9 mouse cellular contexts compared by ENCODE assay signal in the genomic region with DNA sequence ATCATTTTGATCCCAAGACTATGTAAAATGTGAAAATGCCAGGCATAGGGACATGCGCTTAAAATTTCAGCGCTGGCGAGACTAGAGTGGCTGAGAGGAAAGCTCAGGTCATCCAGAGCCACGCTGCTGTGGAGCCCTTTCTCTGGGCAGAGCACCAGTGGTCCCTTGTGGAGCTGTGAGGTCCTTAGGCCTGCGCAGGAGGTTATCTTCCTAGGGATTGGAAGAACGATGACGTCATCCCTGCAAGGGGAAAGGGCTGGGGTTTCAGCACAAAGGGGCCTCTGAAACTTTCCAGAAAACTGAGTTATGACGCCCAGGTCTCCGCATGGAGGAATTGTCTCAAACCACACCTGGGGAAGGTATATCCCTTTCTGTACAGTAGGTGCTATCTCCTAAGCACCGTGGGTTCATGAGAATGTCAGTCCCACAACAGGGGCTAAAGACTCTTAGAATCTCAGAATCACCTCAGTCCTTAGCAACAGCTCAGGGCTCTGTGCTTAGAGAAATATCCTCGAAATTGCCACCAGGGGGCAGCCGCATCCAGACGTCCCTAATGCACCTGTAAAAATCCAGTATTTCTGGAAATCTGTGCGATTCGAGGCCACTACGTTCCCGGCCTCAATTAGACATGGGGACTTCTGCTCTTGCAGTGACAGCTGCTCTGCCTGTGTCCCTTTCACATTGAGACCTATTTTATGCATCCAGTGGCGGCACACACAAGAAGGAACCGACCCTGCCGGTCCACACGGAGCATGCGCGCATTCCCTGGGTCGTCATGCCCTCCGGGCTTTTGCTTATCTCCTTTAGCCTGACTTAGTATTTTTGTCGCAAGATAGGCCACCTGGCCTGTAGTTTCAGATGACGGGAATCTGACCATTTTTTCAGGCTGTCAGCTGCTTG. TPM values are rescaled to one million over a fixed set of nuclear protein-coding genes. Genes with fewer than 3 reads are reported as not detected.
DNase-seq lines count a peak whose midpoint lies in the region; ATAC-seq and TF ChIP-seq lines count a peak whose summit lies in the region.
"Had no signal": no experiment of that assay in that cellular context is flagged by ENCODE, and none has a peak within 500 bp of the region (broad histone marks: within the 10 kb centered on the region; RNA-seq: fewer than 3 reads in every experiment).

No protein-coding gene starts in this region.

- 15% methylated on average over 27 of the region's 27 CpGs for WGBS in heart, embryonic 15.5 days
- WGBS in liver, embryonic 16.5 days (ENCODE audit: insufficient replicate concordance): 23% methylated on average over 27 of the region's 27 CpGs
- 30% methylated on average over 27 of the region's 27 CpGs for WGBS in neural tube, embryonic 13.5 days

- H3K4me1 ChIP-seq in CH12.LX (ENCODE audit: control insufficient read depth in 1 of 2, insufficient read depth in 2 of 2): peaks cover 7 to 8% of the 10 kb centered on the region in 2 experiments; a peak in 3 of 4 replicates
- H3K4me1 ChIP-seq in embryonic fibroblast, embryonic 13.5 days (ENCODE audit: control insufficient read depth, insufficient read depth, low read length): peaks cover 3% of the 10 kb centered on the region
- peaks cover 32% of the 10 kb centered on the region for H3K4me1 ChIP-seq in heart, embryonic 15.5 days (replicated peaks)
- peaks cover 17% of the 10 kb centered on the region for H3K4me1 ChIP-seq in liver, embryonic 16.5 days (ENCODE audit: control insufficient read depth, low read depth, low read length)
- H3K4me1 ChIP-seq in neural tube, embryonic 13.5 days (replicated peaks): peaks cover 7% of the 10 kb centered on the region; the same call in 1 of the 2 replicates
- peaks cover 9% of the 10 kb centered on the region for H3K4me1 ChIP-seq in testis, adult 2 months (ENCODE audit: control insufficient read depth, insufficient read depth, low read length)

- in situ Hi-C loops in CH12.LX (cut with MboI; ENCODE audit: low pct_ligation_motif_present, low pct_unique_long_range_greater_than_20kb, low sequenced_read_pairs): no loop called here

- ATAC-seq in heart, embryonic 15.5 days (replicated peaks; ENCODE audit: insufficient number of reproducible peaks, insufficient read depth, low FRiP score, low read depth): peak; percentile 58
- peak; percentile 76 for ATAC-seq in liver, embryonic 16.5 days (ENCODE audit: low read depth)
- peak; percentile 63 for ATAC-seq in neural tube, embryonic 13.5 days (ENCODE audit: low read depth)

- peak; percentile 76 for DNase-seq in CH12.LX (ENCODE audit: extremely low read depth)
- peak; percentile 89 for DNase-seq in brain, embryonic 14.5 days (ENCODE audit: low read depth)
- peak; percentile 73 to 75 for DNase-seq in kidney, postnatal 25 days

- TF ChIP-seq POLR2A in CH12.LX (IDR thresholded peaks at IDR 0.05; ENCODE audit: low read depth, low read length): no peak
- no peak for TF ChIP-seq POLR2A in brain, embryonic 14.5 days (IDR thresholded peaks at IDR 0.05; ENCODE audit: borderline replicate concordance, extremely low read depth, insufficient read depth, insufficient read length, poor library complexity, severe bottlenecking)
- no peak for TF ChIP-seq POLR2A in embryonic fibroblast, embryonic 13.5 days (IDR thresholded peaks at IDR 0.05; ENCODE audit: low read depth, low read length)
- no peak for TF ChIP-seq POLR2A in testis, adult 2 months (IDR thresholded peaks at IDR 0.05; ENCODE audit: control insufficient read depth, low read depth, low read length)

- peak; percentile 90 for TF ChIP-seq RAD21 in CH12.LX (IDR thresholded peaks at IDR 0.05; ENCODE audit: low read depth, low read length)

- peak overlapping the region; percentile 62 for H3K4me2 ChIP-seq in CH12.LX (ENCODE audit: insufficient read depth, low read depth, poor library complexity, severe bottlenecking)
- H3K4me2 ChIP-seq in heart, embryonic 15.5 days: peak overlapping the region; percentile 61
- peak overlapping the region; percentile 70 for H3K4me2 ChIP-seq in liver, embryonic 16.5 days (ENCODE audit: low read depth, low read length)
- H3K4me2 ChIP-seq in neural tube, embryonic 13.5 days: peak overlapping the region; percentile 54

- H3K9ac ChIP-seq in CH12.LX (ENCODE audit: insufficient read depth, low read depth): no peak overlapping the region
- H3K9ac ChIP-seq in heart, embryonic 15.5 days: peak overlapping the region; percentile 36
- H3K9ac ChIP-seq in liver, embryonic 16.5 days (ENCODE audit: low read depth, low read length): no peak overlapping the region
- peak overlapping the region; percentile 56 for H3K9ac ChIP-seq in neural tube, embryonic 13.5 days

- dilution Hi-C loops in CH12.LX (cut with MboI; ENCODE audit: extremely low pct_ligation_motif_present, extremely low pct_unique_long_range_greater_than_20kb, low sequenced_read_pairs): no loop called here

- no peaks in the 10 kb centered on the region for H3K79me2 ChIP-seq in CH12.LX (replicated peaks; ENCODE audit: control insufficient read depth, extremely low read depth, insufficient read depth, poor library complexity, severe bottlenecking)

- H3K4me3 ChIP-seq in CH12.LX (replicated peaks in 1 of 3; ENCODE audit: low read depth in 2 of 3, low read length in 2 of 3, poor library complexity in 1 of 3): peak overlapping the region in 1 of 3 experiments; percentile 7
- H3K4me3 ChIP-seq in embryonic fibroblast, embryonic 13.5 days (ENCODE audit: insufficient read depth, low read length): peak overlapping the region; percentile 32; the same call in 1 of the 2 replicates
- peak overlapping the region; percentile 38 for H3K4me3 ChIP-seq in heart, embryonic 15.5 days
- H3K4me3 ChIP-seq in liver, embryonic 16.5 days (ENCODE audit: low read depth, low read length): peak overlapping the region; percentile 45
- peak overlapping the region; percentile 33 for H3K4me3 ChIP-seq in neural tube, embryonic 13.5 days
- H3K4me3 ChIP-seq in testis, adult 2 months (ENCODE audit: control insufficient read depth, low read depth, low read length): peak overlapping the region; percentile 70

- TF ChIP-seq EP300 in CH12.LX (IDR thresholded peaks at IDR 0.05; ENCODE audit: low read length): no peak

- peaks cover 1% of the 10 kb centered on the region for H3K27me3 ChIP-seq in CH12.LX (replicated peaks)
- no peaks in the 10 kb centered on the region for H3K27me3 ChIP-seq in heart, embryonic 15.5 days
- H3K27me3 ChIP-seq in liver, embryonic 16.5 days (ENCODE audit: control insufficient read depth, insufficient read depth, low read depth, low read length): no peaks in the 10 kb centered on the region
- H3K27me3 ChIP-seq in neural tube, embryonic 13.5 days: no peaks in the 10 kb centered on the region
- no peaks in the 10 kb centered on the region for H3K27me3 ChIP-seq in testis, adult 2 months (ENCODE audit: control insufficient read depth, insufficient read depth, low read length)

- TF ChIP-seq CTCF in CH12.LX (conservative IDR thresholded peaks at IDR 0.05 in 1 of 2, IDR thresholded peaks at IDR 0.05 in 1 of 2; ENCODE audit: low read depth in 2 of 2, low read length in 2 of 2): peak; percentile 85 to 95
- peak; percentile 87 for TF ChIP-seq CTCF in brain, embryonic 14.5 days (IDR thresholded peaks at IDR 0.05; ENCODE audit: borderline replicate concordance, extremely low read depth, insufficient read depth, insufficient read length)
- 0 out of 2 replicates have a peak, but pooled peaks have one; percentile 21 for TF ChIP-seq CTCF in embryonic fibroblast, embryonic 13.5 days (IDR thresholded peaks at IDR 0.05; ENCODE audit: borderline replicate concordance, insufficient read depth, low read length)
- peak; percentile 59; the same call in 1 of the 2 replicates for TF ChIP-seq CTCF in testis, adult 2 months (IDR thresholded peaks at IDR 0.05; ENCODE audit: control insufficient read depth, insufficient read depth, insufficient replicate concordance, low read depth, low read length)

- no peak overlapping the region for H3K27ac ChIP-seq in CH12.LX (ENCODE audit: insufficient read depth, low read depth)
- no peak overlapping the region for H3K27ac ChIP-seq in embryonic fibroblast, embryonic 13.5 days (ENCODE audit: insufficient read depth, low read length)
- peak overlapping the region; percentile 87 for H3K27ac ChIP-seq in heart, embryonic 15.5 days
- H3K27ac ChIP-seq in liver, embryonic 16.5 days (ENCODE audit: low read length): no peak overlapping the region
- H3K27ac ChIP-seq in neural tube, embryonic 13.5 days (replicated peaks): no peak overlapping the region
- no peak overlapping the region for H3K27ac ChIP-seq in testis, adult 2 months (ENCODE audit: control insufficient read depth, insufficient read depth, low read depth, low read length)

- no peaks in the 10 kb centered on the region for H3K36me3 ChIP-seq in CH12.LX (replicated peaks in 1 of 2; ENCODE audit: control insufficient read depth in 1 of 2, insufficient read depth in 1 of 2, low read length in 1 of 2)
- H3K36me3 ChIP-seq in heart, embryonic 15.5 days: no peaks in the 10 kb centered on the region
- H3K36me3 ChIP-seq in liver, embryonic 16.5 days (ENCODE audit: control insufficient read depth, insufficient read depth): no peaks in the 10 kb centered on the region
- H3K36me3 ChIP-seq in neural tube, embryonic 13.5 days: no peaks in the 10 kb centered on the region
- no peaks in the 10 kb centered on the region for H3K36me3 ChIP-seq in testis, adult 2 months (ENCODE audit: control insufficient read depth, insufficient read depth, low read length)

- no peaks in the 10 kb centered on the region for H3K9me3 ChIP-seq in CH12.LX (replicated peaks; ENCODE audit: low read length)
- H3K9me3 ChIP-seq in heart, embryonic 15.5 days (replicated peaks): no peaks in the 10 kb centered on the region
- H3K9me3 ChIP-seq in liver, embryonic 16.5 days (replicated peaks; ENCODE audit: control insufficient read depth, low read length): no peaks in the 10 kb centered on the region
- H3K9me3 ChIP-seq in neural tube, embryonic 13.5 days: no peaks in the 10 kb centered on the region

RNA-seq across cellular contexts. Expression of gene Kcne1, which starts 18.4 kb away (rescaled TPM):
- total RNA-seq in CH12.LX (2012; rRNA removed) (not detected in 2 replicates), CH12.LX (2014; rRNA removed) (0.48 TPM in 1 of 2 replicates, not detected in the other)
- 0.26 TPM in 1 of 2 replicates, not detected in the other for polyA plus RNA-seq in CH12.LX (2012; ENCODE audit: insufficient read length, low read depth)
- polyA plus RNA-seq in brain, embryonic 14.5 days (2012; rRNA removed): 0.05 and 0.33 TPM in 2 replicates
- not detected in 2 replicates for polyA plus RNA-seq in embryonic fibroblast, embryonic 13.5 days (2011; ENCODE audit: insufficient read length, low read depth, missing spikeins)
- 120 and 162 TPM in 2 replicates for polyA plus RNA-seq in heart, embryonic 15.5 days (2015; fragmentation: Nextera tagmentation; extraction: Ambion mirVana)
- polyA plus RNA-seq in liver, embryonic 16.5 days (2015; fragmentation: Nextera tagmentation; extraction: Ambion mirVana): not detected in 2 replicates
- 0.18 TPM in 1 of 2 replicates, not detected in the other for polyA plus RNA-seq in neural tube, embryonic 13.5 days (2015; fragmentation: Nextera tagmentation; extraction: Ambion mirVana)
- polyA plus RNA-seq in testis, adult 2 months (2012; rRNA removed): 0.32 and 0.49 TPM in 2 replicates

RNA-seq across cellular contexts. Expression of gene Fam243, which starts 19.6 kb away (rescaled TPM):
- total RNA-seq in CH12.LX (2012; rRNA removed) (not detected in 2 replicates), CH12.LX (2014; rRNA removed) (not detected in 2 replicates)
- polyA plus RNA-seq in CH12.LX (2012; ENCODE audit: insufficient read length, low read depth): not detected in 2 replicates
- 0.08 and 0.25 TPM in 2 replicates for polyA plus RNA-seq in brain, embryonic 14.5 days (2012; rRNA removed)
- polyA plus RNA-seq in embryonic fibroblast, embryonic 13.5 days (2011; ENCODE audit: insufficient read length, low read depth, missing spikeins): not detected in 2 replicates
- polyA plus RNA-seq in heart, embryonic 15.5 days (2015; fragmentation: Nextera tagmentation; extraction: Ambion mirVana): not detected in 2 replicates
- not detected in 2 replicates for polyA plus RNA-seq in liver, embryonic 16.5 days (2015; fragmentation: Nextera tagmentation; extraction: Ambion mirVana)
- not detected in 2 replicates for polyA plus RNA-seq in neural tube, embryonic 13.5 days (2015; fragmentation: Nextera tagmentation; extraction: Ambion mirVana)
- 102 and 108 TPM in 2 replicates for polyA plus RNA-seq in testis, adult 2 months (2012; rRNA removed)
- total RNA-seq: left cerebral cortex, adult 8-10 months had no signal

RNA-seq across cellular contexts. Expression of gene Smim11, which starts 39.8 kb away (rescaled TPM):
- 85.8 and 121 TPM in 2 replicates for total RNA-seq in CH12.LX (2012; rRNA removed)
- 93.0 and 97.4 TPM in 2 replicates for total RNA-seq in CH12.LX (2014; rRNA removed)
- 125 and 127 TPM in 2 replicates for polyA plus RNA-seq in CH12.LX (2012; ENCODE audit: insufficient read length, low read depth)
- 32.6 and 45.5 TPM in 2 replicates for polyA plus RNA-seq in brain, embryonic 14.5 days (2012; rRNA removed)
- polyA plus RNA-seq in embryonic fibroblast, embryonic 13.5 days (2011; ENCODE audit: insufficient read length, low read depth, missing spikeins): 33.6 and 50.5 TPM in 2 replicates
- polyA plus RNA-seq in heart, embryonic 15.5 days (2015; fragmentation: Nextera tagmentation; extraction: Ambion mirVana): 100 and 145 TPM in 2 replicates
- polyA plus RNA-seq in liver, embryonic 16.5 days (2015; fragmentation: Nextera tagmentation; extraction: Ambion mirVana): 35.9 and 42.1 TPM in 2 replicates
- 73.9 and 82.3 TPM in 2 replicates for polyA plus RNA-seq in neural tube, embryonic 13.5 days (2015; fragmentation: Nextera tagmentation; extraction: Ambion mirVana)
- 4.7 and 7.7 TPM in 2 replicates for polyA plus RNA-seq in testis, adult 2 months (2012; rRNA removed)

RNA-seq across cellular contexts. Expression of gene Kcne2, which starts 48.7 kb away (rescaled TPM):
- total RNA-seq in CH12.LX (2012; rRNA removed) (not detected in 2 replicates), CH12.LX (2014; rRNA removed) (not detected in 2 replicates)
- polyA plus RNA-seq in CH12.LX (2012; ENCODE audit: insufficient read length, low read depth): not detected in 2 replicates
- polyA plus RNA-seq in brain, embryonic 14.5 days (2012; rRNA removed): 12.4 and 25.3 TPM in 2 replicates
- not detected in 2 replicates for polyA plus RNA-seq in embryonic fibroblast, embryonic 13.5 days (2011; ENCODE audit: insufficient read length, low read depth, missing spikeins)
- polyA plus RNA-seq in heart, embryonic 15.5 days (2015; fragmentation: Nextera tagmentation; extraction: Ambion mirVana): 0.66 and 1.0 TPM in 2 replicates
- not detected in 2 replicates for polyA plus RNA-seq in liver, embryonic 16.5 days (2015; fragmentation: Nextera tagmentation; extraction: Ambion mirVana)
- 0.31 and 7.3 TPM in 2 replicates for polyA plus RNA-seq in neural tube, embryonic 13.5 days (2015; fragmentation: Nextera tagmentation; extraction: Ambion mirVana)
- 0.11 and 0.16 TPM in 2 replicates for polyA plus RNA-seq in testis, adult 2 months (2012; rRNA removed)

Comparison
In these comparisons a context has a peak if more than half of its experiments do, and no peak if none do; other contexts are left out.
1. H3K9ac ChIP-seq: peak in heart, embryonic 15.5 days (single experiment) and neural tube, embryonic 13.5 days (single experiment); none in CH12.LX (single experiment) and liver, embryonic 16.5 days (single experiment).
2. CTCF ChIP-seq: peak in every context shown above with its lines; median percentile 90 in CH12.LX; 87 in brain, embryonic 14.5 days; 59 in testis, adult 2 months; 21 in embryonic fibroblast, embryonic 13.5 days.
3. RNA of gene Kcne1, which starts 18.4 kb away (polyA plus RNA-seq): 120 to 162 TPM in heart, embryonic 15.5 days; 0.05 to 0.33 TPM in brain, embryonic 14.5 days, 0.32 to 0.49 TPM in testis, adult 2 months, 0.26 TPM in CH12.LX, 0.18 TPM in neural tube, embryonic 13.5 days, not detected in embryonic fibroblast, embryonic 13.5 days and not detected in liver, embryonic 16.5 days; every median in the first group is over 10 times any median in the second.
4. RNA of gene Fam243, which starts 19.6 kb away (polyA plus RNA-seq): 102 to 108 TPM in testis, adult 2 months; 0.08 to 0.25 TPM in brain, embryonic 14.5 days, not detected in CH12.LX, not detected in liver, embryonic 16.5 days, not detected in embryonic fibroblast, embryonic 13.5 days, not detected in heart, embryonic 15.5 days and not detected in neural tube, embryonic 13.5 days; every median in the first group is over 10 times any median in the second.
5. Peak in every context shown above with its lines, with median percentiles within 50 percentile points of each other: DNase-seq, H3K4me2 ChIP-seq and ATAC-seq.